Mouse (Mus musculus) ovary, postnatal 10 days (tissue): Measurements from ENCODE around the gene Eif2ak3.

Experiments used
- DNase-seq: peaks from one replicate; pipeline ENCODE4 v3.0.0; 2022; ENCODE audit warnings: low spot score

Gene Eif2ak3

DNA sequence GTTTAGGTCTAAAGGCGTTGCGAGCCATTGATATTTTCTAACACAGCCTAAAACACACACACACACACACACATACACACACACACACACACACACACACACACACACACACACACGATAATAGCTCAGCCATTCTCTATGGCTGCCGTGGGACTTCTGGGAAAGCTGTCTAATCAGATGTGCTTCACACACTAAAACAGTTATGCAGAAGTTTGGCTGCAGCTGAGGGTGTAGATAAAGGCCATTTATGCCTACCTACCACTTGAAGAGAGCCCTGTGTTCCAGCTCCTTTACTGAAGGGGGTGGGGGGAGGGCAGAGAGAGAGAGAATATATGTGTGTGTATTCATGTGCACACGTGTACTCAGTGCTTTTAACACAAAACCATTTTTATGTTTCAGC lies 59.4 kb downstream of the Eif2ak3 start:
- no peak for DNase-seq

DNA sequence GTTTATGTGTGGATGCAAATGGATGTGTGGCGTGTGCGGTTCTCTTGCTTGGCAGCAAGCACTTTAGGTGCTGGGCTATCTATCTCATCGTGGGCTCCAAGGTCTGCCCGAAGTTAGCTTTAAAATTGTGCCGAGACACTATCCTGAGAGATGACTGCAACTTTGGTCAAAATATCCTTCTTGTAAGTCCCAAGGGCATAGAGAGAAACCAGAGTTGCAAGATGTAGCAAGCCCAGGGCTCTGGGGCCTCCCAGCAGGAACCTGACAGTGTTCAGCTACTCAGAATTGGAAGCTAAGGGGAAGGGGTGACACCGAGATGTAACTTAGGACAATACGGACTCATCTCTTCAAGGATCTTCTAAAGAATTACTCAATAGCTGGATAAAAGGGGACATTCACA lies 65.3 kb downstream of the Eif2ak3 start:
- DNase-seq, result no peak

DNA sequence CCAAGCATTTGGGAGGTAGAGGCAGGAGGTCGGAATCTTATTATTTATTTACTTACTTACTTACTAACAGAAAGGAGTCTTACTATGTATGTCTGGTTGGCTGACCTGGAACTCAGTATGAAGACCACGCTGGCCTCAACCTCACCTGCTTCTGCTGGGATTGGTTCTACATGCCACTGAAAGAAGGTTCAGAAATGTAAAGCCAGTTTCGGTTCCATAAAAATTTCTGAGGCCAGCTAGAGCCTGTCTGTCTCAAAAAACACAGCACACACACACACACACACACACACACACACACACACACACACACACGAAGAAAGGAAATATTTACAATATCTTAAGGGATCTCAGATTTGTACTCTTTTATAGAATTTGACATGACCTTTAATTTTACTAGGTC lies 66.0 kb downstream of the Eif2ak3 start:
- DNase-seq, result no peak

DNA sequence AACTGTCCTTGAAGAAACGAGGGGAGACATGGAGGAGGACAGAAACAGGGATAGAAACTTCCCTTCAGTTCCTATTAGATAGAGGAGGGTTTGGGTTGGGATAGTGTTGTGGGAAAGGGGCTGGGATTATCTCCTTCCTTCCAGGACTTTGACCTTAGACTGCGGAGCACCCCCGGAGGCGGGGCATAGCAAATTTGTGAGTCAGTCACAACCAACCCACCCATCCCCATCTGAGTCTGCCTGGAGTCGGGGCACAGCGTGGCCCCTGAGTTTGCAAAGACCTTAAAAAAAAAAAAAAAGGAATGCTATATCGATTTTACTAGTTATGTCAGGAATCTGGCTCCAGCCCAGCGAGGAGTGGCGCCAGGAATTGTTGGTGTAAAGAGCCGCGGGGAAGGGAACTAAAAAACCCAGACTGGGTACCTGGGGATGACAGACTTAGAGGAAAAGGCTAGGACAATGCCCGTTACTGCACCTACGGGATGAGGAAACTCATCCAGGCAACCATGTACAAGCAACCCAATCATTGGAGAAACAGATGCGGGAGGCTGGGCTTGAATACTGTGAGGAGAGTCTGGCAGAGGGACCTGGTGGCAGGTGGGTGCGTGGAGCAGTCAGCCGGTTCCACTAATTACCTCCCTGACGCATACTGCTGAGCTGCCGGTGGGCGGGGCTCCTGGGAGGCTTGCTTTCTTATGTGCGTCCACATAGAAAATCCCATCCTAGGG lies 67.5 kb downstream of the Eif2ak3 start:
- no peak for DNase-seq

DNA sequence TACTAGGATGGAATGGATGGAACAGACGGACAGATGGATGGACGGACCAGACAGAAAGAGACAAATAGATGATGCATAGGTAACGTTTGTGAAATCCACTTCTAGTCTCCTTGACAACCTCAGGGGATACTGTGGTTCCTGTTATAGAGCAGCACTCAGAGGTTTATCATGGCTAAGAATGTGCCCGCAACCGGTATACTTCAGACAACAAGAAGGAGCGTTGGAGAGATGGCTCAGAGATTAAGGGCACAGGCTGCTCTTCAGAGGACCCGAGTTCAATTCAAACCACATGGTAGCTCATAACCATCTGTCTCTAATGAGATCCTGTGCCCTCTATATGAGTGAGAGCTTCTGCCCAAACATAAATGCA lies 68.1 kb downstream of the Eif2ak3 start:
- no peak for DNase-seq

DNA sequence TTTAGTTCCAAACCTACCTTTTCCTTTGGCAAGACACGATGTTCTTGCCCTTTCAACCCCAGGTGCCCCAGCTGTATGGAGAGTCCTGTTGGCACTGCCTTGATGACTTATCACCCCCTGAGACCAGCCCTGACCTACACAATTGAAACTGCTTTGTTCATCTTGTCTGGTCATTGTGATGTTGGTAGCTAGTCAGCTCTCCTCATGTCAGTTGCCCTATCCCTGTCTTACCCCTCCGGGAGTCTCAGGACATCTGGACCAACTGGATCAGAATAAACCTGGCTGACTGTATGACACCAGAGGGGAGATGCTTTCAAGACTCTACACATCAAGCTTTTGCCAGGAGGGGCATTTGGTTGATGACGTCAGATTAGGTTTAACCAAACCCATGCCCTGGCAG lies 74.5 kb downstream of the Eif2ak3 start, which contains the start of gene Tex37:
Gene Tex37 (minus strand): TSS at position 101 of the 400 bp plus-strand sequence.
- no peak for DNase-seq

DNA sequence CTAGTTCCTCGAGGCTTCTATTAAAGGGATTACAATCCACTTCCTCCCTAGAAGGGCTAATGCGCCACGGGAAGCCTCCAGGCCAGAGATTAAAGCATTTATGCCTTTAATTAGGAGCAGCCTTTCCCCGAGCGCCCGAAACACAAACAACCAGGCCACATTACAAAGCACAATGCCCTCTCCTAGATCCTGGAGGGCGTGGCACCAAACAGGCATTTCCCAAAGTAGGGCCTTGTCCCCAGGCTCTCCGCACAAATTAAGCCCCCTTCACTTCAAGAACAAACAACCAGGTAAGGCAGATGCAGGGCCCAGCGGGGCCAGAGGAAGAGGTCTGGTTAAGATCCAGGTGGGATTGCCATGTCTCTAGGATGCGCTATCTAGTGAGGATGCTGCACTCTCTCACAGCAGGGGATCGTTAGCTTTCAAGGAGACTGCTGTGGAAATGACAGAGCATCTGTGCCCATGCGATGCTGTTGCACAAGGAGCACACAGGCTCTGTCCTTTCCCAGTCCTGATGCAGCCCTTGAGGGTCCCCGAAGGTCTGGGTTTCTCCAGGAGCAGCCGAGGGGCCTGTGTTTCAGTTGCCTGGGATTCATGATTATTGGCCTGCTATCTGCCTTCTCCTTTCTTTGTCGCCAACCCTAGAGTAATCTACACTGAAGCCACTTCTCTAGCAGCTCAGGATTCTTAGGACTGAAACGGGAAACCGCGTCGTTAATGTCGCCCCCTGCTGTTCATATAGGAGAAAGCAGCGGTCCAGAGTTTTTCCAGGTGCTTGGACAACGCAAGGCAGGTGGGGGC lies 77.2 kb downstream of the Eif2ak3 start:
- no peak for DNase-seq

DNA sequence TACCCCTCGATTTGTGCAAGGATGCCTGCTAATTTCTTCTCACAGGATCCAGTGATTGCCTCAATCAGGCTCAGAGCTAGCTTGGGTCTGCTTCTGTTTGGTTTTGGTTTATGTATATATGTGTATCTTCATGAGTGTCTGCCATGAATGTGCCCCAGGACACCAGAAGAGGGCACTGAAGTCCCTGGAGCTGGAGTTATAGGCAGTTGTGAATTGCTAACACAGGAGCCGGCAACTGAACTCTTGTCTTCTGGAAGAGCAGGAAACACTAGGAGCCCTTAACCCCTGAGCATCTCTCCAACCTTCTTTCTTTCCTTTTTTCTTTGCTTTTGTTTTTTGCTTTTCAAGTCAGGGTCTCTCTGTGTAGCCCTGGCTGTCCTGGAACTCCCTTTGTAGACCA lies 87.5 kb downstream of the Eif2ak3 start:
- no peak for DNase-seq

DNA sequence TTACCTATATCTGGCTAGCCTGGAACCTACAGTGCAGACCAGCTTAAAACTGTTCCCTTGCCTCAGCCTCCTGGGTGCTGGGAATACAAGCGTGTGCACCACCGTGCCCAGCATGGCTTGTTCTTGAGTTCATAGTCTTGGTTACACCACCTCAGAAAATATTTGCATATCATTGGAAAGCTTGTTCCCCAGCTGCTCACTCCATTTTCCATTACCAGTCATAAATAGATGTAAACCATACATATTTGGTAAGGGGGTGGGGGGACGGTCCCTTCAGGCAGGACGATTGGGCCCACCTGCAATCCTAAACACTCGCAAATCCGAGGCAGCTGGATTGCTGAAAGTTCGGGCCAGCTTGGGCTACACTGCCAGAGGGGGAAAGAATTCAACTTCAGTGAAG lies 109.0 kb downstream of the Eif2ak3 start:
- DNase-seq, result no peak

DNA sequence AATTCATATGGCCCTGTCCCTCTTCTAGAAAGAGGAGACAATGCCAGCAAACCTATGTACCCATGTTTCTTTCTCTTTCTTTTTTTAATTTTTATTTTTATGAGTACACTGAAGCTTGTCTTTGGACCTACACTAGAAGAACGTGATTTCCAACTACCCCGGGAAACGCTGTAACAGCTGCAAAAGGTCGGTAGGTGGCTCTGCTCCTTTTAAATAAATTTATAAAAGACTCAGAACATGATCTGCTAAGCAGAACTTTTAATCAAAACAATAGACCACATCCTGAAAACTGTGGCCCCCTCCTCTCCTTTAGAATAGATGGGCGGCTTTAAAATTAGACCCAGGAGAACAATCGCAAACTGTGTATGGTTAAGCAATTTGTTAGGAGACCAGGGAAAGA lies 109.7 kb downstream of the Eif2ak3 start:
- no peak for DNase-seq
